Mouse (Mus musculus) brain, adult 2 months (tissue): ENCODE data around the gene Gm20662.
A peak's percentile ranks its signal among the peaks of the same experiment; 100 is the strongest.

Source experiments
- DNase-seq: peaks from one replicate; pipeline ENCODE4 v3.0.0; 2011; ENCODE audit warnings: low read depth, low spot score

Gm20662 gene

DNA sequence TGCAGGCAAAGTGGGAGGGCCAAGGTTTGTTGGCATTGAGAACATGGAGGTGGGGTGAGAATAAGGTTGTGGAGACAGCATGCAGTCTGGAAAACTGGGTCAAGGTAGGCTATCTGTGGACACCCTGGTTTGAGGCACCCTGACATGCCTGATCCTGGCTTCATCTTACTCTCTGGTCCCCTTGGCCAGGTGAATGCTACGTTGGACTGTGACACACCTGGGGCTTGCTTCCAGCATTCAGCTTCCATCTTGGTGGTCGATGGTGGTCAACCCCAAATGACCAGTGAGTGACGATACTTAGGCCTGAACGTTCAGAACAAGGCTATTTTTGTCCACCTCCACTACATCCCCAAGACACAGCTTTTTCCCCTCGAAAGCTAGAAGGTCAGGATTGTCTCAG, at the start of gene Gm20662:
Gm20662 (plus strand) TSS at position 301 of the 400 bp plus-strand sequence.
- DNase-seq = no peak

DNA sequence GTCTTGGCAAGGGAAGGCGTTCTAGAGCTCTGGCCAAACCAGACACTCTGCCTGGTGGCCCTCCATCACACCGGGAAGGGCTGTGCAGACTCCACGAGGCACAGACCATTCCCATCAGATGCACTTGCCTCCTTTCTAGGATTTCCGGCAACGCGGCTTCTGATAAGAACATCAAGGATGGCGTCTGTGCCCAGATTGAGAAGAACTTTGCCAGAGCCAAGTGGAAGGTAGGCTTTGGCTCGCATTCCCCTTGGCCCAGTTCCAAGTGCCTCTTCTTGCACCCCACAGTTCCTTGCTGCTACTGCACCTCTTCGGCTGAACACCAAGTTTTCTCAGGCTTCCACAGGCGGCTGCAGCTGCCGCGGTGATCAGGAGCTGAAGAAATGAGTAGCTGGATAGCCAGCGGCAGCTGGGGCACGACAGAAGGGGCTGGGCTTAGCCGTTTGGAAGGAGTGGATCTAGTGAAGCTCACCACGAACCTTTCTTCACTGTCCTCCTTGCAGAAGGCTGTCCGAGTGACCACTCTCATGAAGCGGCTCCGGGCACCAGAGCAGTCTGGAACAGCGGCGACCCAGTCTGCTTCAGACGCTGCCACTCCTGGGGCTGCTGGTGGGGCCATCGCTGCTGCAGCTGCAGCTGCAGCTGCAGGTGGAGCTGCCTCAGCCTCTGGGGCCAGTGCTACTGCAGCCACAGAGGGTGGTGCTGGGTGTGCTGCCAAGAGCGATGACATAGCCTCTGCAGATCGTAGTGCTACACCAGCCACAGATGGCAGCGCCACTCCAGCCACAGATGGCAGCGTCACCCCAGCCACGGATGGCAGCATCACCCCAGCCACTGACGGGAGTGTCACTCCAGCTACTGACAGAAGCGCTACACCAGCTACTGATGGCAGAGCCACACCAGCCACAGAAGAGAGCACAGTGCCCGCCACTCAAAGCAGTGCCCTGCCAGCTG, 48.6 kb upstream of the Gm20662 start:
- DNase-seq = peak; percentile 82

DNA sequence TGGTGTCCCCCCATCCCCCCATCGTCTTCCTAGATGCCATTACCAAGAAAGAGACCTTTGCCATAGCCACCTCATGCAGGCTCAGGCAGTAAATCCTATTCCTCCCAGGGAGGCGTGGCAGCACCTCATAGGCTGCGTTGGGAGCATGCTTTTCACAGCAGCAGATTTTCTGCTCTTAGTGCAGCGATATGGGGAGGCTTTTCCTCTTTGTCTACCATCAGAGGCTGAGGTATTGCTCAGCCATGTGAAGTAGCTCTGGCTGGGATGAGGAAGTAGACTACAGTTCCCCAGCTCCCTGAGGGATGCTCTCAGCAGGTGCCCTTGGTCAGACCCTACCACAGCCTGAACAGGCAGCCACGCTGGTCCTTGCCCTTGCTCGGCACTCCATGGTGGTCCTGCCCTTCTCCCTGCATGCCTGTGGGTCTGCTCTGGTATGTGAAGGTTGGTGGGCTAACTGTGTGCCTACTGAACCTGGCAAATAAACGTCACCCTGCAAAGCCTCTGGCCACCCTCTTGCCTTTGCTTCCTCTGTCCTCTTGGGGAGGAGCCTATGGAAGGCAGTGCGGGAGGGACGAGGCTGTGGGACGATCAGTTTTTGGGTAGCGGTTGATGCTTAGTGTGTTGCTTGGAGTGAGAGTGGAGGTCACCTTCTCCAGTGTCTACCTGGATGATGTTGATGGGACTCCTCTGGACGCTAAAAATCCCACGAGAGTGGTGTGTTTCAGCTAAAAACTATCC, 46.8 kb upstream of the Gm20662 start:
- no peak for DNase-seq

DNA sequence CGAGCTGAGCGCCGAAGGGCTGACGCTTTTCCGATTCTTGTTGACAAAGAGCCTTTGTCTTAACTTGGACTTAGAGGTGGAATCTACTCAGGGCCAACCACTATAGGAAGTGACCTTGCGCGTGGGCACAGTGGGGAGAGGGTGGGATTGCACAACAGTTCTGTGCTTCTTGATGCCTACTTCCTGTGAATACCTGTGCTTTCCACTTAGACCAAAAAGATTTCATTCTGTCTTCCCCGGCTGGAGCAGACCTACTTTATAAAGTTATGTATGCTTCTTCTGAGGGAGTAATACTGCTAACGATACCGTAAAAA, 46.3 kb upstream of the Gm20662 start, which contains the start of gene Traip:
Traip (plus strand) TSS at position 215 of the 314 bp plus-strand sequence.
- DNase-seq = no peak

DNA sequence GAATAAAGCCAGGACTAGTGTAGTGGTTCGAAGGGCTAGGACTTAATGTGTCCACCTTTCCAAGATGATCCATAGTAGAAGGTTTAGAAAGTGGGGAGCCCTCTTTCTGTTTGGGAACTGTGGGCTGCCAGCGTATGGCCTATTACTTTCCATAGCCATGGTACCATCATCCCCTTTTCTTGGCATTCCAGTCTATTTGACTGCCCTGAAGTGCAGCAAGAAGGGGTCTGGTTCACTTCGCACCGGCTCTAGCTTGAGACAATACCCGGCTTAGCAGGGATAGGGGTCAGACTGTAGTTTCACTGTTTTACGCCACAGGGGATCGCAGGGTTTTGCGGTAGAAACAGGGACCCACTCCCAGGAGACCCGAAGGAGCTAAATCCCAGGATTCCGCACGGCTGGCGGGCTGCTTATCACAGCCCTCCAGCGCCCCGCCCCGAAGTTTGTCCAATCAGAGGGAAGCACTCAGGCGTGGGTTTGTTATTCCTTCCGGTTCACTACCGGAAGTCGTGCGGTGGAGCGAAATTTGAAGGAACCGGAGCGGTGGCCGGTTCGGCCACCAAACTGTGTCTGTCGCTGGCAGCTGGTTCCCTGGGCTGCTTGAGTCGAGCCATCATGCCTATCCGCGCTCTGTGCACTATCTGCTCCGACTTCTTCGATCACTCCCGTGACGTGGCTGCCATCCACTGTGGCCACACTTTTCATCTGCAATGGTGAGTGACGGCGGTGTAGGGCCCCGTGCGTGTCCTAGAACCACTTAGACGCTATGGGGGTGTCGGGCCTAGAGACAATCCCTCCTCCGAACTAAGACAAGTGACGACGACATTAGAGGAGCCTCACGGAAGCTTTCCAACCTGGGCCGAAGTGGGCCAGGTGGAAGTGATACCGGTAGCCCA, 45.4 kb upstream of the Gm20662 start:
- DNase-seq = peak; percentile 94

DNA sequence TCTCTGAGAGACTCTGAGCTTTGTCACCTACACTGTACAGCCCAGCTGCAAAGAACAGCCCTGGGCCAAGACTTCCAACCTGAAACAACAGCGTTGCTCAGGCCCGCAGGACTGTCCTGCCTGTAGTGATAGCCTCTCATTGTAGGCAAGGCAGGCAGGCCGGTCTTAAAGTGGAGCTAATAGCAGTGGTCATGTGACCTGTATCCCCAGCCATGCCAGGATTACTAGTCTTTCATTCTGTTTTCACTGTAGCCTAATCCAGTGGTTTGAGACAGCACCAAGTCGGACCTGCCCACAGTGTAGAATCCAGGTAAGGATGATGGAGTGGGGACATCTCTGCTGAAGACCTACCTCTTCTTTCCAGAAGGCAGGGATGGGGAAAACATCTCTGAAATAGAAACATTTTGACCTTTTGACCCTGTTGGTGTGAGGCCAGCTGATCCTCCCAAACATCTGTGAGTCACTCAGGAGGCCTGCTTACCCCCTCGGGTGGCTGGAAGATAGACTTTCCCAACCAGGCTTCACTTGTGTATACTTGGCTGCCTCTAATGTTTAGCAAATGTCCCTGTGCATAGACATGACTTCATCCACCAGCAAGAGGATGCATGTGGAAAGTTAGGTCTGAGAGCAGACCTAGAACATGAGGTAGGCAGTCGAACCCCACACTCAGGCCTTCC, 40.4 kb upstream of the Gm20662 start:
- DNase-seq = no peak

DNA sequence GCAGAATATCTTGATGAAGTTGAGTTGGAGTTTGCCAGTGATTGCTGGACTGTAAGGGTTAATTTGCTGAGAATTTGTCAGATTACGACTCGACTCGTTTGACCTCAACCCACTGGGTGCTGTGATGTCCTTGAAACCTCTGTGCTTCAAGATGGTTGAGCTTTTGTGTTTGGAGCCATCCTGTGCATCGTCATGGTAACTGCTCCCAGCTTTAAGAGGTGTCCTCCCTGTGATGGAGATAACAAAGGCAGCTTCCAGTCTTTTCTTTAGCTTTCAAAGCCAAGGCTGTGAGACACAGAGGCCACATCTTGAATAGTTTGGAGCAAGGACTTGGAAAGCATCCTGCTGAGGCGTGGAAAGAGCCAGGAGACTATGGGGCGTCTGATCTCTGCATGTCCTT, 39.0 kb upstream of the Gm20662 start:
- no peak for DNase-seq

DNA sequence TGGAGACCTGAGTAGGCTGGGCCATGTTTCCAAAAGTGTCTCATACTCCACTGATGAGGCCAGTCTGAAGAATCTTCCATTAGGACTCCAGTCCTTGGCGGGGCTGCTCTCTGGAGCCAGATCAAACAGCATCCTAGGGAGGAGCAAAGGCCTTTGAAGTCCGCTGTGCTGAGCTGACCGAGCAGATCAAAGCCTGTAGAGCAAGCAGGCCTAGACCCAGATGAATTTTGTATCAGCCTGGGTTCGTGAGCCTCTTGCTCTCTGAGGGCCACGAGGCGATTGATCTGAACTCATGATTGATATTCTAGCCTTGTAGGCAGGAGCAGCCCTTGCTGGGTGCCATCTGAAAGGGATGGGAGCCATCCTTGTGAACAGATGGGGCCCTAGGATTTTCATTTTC, 36.3 kb upstream of the Gm20662 start:
- DNase-seq = peak; percentile 41

DNA sequence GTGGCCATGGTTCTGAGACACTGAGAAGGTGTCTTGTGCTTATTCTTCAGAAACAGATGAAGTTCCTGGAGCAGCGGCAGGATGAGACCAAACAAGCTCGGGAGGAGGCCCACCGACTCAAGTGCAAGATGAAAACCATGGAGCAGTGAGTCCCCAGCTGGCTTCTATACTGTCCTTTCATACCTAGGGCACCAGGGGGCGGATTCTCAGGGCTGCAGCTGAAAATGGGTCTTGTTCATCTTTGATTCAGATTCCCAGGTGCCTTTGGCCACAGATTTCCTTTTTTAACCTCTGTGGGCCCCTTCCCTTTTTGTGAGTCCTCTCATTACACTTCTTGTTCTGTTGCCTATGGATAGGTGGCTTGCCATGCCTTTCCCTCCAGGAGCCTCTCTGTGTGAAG, 35.2 kb upstream of the Gm20662 start:
- no peak for DNase-seq

DNA sequence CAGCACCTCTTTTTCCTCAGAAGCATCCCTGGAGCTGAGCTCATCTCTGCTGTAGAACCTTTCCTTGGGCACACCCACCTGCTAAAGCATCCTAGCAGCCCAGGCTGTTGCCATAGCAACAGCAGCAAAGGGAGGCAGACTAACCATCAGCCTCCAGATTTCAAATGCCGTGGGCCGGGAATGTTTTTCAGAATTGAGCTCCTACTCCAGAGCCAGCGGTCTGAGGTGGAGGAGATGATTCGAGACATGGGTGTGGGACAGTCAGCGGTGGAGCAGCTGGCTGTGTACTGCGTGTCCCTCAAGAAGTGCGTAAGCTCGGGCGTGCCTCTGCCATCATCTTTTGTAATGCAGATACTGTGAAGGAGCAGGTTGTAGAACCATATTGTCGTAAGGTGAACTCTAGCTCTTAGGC, 34.8 kb upstream of the Gm20662 start:
- DNase-seq = peak; percentile 96

DNA sequence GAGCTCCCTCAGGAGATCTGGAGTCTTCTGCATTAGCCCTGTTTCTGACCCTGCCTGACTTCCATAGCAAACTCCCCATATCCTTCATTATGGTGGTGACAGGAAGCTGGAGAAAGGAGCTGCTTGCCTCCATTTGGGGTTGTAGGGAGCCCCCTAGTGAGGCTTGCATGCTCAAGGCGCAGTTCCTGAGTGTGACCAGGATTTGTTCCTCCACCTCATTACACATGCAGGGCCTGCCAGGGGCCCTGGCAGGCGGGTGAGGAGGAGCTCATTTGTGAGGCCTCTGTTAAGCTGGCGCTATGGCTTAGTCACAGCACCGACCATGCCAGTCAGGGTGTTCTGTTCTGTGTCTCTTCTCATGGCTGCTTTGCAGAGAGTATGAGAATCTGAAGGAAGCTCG, 34.3 kb upstream of the Gm20662 start:
- peak; percentile 93 for DNase-seq

DNA sequence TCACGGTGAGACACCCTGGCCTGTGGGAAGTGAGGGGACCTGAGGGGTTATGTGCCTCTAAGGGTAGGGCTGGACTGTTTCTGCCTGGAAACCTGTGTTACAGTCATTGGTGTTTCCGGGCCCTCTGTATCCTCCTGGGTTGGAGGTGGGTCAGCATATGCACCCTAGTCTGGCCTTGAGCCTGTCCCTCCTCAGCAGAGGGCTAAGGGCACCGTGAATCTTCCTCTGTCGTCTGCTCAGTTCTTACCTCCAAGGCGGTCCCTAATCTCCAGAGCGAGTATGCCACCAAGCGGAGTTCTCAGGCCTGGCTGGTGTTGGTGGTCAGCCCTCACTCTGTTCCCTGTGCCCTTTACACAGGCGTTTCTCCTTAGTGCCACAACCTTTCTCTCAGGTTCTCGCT, 33.2 kb upstream of the Gm20662 start:
- DNase-seq = no peak

DNA sequence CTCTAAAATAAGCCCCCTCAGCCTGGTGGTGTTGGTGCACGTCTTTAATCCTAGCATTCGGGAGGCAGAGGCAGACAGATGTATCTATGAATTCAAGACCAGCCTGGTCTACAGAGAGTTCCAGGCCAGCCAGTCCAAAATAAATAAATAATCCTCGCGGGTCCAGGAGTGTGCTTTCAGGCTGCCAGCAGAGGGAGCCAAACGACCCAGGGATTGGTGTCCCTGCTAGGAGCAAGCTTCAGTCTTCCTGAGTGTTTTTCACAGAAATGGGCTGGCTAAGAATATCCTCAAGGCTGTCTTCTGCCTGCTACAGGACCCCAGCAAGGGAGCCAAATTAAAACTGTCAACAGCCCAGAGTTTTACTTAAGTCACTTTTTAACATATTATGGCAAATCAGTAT, 32.4 kb upstream of the Gm20662 start:
- peak; percentile 93 for DNase-seq

DNA sequence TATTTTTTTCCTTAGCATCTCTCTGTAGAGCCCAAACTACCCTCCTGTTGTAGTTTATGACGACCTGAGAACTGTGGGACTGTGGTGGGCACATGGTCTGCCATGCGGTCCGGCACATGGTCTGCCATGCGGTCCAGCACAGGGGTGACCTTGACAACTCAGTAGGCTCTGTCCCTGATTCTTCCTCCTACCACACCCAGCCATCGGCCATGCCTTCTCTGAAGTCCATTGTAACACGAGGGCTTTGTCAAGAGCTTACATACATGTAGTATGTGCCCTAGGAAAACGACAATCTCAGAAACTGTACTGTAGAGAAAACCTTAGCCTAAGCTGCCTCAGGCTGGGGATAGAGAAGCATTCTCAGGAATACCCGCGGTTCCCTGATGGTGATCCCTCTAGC, 31.5 kb upstream of the Gm20662 start:
- DNase-seq = no peak

DNA sequence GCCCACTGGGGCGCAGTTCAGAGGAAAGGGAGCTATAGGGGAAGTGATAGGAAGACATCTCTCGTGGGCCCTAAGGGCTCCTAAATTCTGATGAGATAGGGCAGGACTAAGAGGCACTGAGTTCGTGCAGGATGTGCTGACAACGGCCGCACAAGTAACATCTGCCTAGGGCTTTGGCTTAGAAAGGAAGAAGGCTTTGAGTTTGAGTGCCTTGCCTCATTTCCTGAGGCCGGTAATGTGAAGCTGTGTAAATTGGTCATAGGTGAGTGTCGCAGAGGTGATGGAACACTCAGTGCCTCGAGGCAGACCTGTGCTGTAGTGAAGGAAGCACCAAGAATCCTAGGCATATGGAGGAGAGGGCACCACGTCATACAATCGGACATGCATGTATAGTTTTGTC, 29.5 kb upstream of the Gm20662 start:
- no peak for DNase-seq

DNA sequence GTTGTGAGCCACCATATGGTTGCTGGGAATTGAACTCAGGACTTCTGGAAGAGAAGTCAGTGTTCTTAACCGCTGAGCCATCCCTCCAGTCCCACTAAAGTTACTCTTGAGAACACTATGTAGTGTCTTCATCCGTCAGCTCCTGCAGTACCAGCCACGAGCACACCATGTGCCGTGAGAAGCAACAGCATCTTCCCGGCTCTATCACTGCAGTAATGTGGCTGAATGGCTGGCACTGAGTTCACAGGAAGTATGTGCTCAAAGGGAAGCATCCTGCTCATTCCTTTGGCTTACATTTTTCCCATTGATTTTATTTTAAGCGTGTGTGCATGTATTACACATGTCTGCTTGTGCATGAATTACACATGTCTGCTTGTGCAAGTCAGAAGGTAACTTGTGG, 28.7 kb upstream of the Gm20662 start:
- no peak for DNase-seq

DNA sequence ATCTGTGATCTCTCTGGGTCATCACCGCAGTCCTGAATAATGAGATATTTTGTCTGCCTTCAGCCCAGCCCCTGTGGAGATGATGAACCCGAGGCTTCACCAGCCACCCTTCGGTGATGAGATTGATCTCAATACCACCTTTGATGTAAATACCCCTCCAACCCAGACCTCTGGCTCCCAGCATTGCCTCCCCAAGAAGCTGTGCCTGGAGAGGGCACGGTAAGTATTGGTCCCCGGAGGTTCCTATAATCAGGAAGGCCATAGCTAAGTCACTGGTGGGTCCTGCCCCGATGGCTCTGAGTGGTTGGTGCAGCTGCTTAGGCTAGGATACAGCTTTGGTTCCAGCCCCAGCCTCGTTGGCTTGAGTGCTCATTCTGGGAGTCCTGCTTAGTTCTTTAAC, 27.6 kb upstream of the Gm20662 start:
- no peak for DNase-seq

DNA sequence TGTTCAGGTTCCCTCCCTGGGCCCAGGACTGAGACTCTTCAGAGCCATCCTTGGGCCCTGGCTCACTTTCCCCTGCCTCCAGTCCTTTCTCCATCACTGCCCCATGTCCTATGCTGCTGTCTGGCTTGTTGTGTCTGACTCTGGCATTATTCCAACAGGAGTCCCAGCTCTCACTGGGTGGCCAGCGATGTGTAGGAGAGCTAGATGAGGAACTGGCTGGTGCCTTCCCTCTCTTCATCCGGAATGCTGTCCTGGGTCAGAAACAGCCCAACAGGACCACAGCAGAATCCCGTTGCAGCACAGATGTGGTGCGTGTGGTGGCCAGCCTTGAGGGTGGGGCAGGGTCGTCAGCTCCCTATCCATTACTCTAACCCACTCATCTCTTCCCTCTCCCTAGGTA, 25.8 kb upstream of the Gm20662 start:
- no peak for DNase-seq

DNA sequence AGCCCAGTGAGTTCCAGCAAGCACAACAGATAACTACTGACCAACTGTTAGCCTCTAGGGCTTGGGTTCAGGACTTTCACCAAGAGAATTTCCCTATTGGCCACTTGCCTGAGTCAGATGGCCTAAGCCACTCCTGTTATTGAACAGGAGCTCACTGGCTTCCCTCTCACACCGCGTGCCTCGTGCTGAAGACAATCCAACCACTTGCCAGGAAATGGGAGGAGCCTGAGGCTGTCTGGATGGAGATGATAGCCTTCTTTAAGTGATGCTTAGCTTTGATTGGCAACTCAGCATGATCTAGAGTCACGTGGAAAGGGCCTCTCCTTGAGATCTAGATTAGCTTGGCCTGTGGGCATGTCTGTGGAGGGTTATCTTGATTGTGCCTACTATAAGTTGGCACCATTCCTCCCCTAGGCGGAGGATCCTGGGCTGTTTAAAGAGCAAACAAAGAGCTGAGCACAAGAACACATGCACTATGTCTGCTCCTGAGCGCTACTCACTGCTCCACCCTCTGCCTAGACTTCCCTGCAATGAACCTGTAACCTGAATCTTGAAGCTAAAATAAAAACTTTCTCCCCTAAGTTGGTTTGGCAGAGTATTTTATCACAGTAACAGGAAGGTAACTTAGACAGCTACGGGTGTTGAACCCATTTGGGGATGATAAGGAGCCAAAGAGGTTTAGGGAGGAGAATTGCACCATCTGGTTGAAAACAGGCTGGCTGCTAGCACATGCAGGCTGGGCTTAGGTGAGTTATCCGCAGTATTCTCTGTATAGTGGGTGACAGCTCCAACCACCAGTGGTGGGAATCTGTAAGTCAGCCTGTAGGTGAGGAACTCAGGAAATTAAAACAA, 24.2 kb upstream of the Gm20662 start:
- DNase-seq = no peak

DNA sequence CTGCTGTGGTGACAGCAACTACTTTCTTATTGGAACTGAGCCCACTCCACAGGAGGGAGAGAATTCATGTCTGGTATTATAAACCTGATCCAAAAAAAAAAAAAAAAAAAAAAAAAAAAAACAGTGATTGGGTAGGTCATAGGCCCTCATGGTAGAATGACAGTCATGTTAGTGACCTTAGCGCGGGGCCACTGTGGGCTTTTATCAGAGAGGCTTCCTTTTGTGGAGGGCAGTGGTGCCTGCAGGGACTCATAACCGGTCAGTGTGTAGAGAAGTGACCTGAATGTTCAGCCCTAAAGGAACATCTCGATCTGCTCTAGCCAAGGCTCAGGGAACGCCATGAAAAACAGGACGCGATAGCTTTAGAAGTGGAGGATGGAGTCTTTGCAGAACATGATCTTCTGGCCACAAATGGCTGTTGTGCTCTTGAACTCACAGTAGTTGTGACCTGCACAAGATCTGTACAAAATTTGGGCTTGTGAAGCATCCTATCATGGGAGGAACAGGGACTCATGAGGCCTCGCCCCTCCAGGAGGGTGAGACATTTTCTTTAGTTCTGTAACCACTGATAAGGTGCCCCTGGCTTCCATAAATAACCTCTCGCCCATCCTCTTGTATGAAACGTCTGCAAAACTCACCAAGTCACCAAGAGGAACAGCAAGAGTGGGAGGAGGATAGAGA, 21.5 kb upstream of the Gm20662 start:
- DNase-seq = no peak
